Mouse (Mus musculus) T-helper 1 cell (primary cell): Measurements from ENCODE around the gene Dhdds.

Experiments used
- in situ Hi-C: fragments of 300-600 bp; cut with MboI, MseI; formaldehyde crosslinking; loops from one replicate; pipeline ENCODE4 v1.15.1; 2025; ENCODE audit warnings: high pct_unique_total_duplicates

Gene Dhdds

DNA sequence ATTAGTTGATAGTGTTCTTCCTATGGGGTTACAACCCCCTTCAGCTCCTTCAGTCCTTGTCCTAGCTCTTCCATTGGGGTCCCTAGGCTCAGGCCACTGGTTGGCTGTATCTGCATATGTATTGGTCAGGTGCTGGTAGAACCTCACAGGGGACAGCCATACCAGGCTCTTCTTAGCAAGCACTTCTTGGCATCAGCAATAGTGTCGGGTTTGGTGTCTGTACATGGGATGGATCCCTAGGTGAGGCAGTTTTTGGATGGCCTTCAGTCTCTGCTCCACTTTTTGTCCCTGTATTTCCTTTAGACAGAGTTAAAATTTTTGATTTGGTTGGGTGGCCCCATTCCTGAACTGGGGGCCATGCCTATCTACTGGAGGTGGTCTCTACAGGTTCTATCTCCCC, 41.8 kb downstream of the Dhdds start:
- in situ Hi-C loops = no loop called here

DNA sequence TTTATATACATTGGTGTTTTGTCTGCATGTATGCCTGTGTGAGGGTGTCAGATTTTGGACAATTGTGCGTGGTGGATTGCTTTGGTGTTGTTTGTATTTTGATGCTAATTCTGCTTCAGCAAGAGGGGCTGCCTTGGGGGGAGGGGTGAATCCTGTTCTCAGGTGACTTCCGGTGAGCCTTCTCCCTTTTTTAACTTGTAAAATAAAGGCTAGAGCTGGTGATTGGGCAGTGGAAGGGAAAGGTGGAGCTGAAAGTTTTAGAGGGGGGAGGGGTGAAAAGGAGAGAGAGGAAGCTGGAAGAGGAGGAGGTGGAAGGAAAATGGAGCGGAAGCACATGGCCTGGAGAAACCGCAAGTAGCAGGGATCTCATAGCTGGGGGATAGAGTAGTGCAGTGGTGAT, 44.4 kb downstream of the Dhdds start:
- in situ Hi-C loops = no loop called here

DNA sequence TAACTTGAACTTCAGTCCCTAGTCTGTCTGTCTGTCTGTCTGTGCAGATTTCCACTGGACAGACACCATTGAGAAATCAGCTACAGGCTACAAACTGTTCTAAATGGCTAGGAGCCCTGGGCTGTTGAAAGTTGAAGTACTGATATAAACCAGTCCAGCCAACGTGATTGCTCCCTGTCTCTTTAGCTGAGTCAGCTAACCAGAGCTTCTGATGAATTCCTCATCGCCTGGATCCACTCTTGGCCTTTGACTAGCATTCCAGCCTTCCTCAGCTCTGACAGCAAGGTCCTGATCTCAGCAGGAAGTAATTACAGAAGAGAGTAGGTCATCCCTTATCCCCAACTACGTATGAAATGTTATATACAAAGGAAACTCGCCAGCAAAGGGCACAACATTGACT, 54.0 kb downstream of the Dhdds start:
- in situ Hi-C loops = no loop called here

DNA sequence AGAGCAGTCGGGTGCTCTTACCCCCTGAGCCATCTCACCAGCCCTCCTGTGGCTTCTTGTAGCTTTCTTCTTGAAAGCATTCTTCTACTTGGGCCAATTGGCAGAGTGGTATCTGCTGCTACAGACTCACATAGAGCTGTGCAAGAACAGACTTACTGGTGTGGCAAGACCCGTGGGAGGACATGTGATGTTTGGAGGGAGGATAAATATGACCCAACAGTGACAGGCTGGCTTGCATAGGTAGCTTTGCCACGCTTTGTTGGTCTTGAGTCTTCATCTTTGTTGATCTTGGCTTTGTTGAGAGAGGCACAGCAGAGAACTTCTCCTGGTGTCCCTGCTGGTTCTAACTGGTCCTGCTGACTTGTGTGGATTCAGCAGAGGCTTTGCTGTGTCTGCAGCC, 56.9 kb downstream of the Dhdds start:
- in situ Hi-C loops = no loop called here

DNA sequence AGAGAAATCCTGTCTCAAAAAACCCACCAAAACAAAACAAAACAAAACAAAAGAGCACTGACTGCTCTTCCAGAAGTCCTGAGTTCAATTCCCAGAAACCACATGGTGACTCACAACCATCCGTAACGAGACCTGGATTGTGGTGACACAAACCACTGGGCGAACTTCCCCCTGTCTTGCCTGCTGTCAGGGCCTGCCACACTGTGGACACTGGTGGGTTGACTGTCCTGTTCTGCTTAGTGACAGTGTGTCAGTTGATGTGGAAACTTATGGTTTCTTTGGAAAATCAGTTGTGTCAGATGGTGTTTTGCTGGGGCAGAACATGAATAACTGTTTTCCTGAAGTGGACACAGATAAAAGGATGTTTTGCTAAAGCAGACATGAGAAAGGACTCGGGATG, 58.0 kb downstream of the Dhdds start:
- in situ Hi-C loops = no loop called here

DNA sequence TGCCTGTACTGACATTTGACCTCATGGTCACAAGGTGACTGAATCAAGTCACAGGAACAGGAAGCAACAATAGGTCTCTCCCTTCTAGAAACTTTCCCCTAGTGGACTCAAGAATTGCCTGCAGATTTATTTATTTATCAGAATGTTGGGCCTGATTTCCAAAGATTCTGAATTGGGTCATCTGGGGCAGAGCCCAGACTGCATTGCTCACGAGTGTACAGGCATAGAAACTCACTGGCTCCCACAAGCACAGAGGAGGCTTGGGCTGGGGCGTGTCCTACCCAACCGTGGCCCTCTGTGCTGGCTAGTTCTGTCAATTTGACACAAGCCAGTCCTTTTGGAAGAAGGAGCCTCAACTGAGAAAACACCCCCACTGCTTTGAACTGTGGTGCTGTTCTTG, 59.1 kb downstream of the Dhdds start:
- in situ Hi-C loops = no loop called here

DNA sequence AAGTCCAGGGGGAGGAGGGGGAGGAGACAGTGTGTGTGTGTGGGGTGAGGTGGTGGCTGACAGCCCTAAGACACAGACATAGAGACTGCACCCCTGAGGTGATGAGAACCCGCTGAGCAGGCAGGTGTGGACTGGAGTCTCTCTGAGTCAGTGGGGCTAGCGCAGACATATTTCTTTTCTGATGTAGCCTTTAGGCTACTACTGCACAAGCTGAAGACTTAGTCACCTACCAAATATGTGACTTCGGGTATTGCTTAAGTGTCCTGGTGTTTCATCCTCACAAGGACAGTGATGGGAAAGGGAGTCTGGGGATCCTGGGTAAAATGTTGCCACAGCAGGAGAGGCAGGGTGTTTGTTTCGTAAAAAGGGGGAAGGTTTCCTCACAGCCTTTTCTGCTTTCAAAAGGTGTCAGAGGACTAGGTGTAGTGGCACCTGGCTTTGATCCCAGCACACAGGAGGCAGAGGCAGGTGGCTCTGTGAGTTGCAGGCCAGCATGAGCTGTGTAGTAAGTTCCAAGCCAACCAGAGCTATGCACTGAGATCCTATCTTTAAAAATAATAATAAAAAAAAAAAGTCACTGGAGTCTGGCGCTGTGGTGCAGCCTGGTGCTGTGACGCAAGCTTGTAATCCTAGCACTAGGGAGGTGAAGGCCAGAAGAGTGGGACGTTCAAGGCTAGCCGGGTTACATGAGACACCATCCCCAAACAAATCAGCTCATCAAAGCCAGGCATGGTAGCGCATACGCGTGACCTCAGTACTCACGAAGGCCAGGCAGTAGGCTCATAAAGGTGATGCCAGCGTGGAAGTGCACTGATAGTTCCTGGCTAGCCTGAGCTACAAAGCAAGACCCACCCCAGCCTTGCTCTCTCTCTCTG, 60.1 kb downstream of the Dhdds start:
- in situ Hi-C loops = no loop called here

DNA sequence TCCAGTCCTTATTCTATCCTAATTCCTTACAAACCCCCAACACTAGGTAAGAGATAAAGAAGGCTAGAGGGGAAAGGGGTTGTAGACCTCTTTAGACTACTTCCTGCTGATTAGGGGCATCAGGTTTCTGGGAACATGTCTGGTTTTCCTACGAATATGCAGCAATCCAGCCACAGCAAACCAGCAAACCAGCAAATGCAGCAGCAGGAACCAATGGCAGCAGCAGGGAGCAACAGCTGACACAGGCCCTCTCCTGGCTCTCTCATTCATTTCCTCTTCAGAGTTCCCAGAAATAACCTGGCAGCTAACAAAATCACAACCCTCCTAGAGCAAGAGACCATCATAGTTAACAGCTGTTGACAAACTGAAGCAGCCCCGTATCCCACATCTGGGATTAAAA, 62.6 kb downstream of the Dhdds start:
- in situ Hi-C loops = no loop called here

DNA sequence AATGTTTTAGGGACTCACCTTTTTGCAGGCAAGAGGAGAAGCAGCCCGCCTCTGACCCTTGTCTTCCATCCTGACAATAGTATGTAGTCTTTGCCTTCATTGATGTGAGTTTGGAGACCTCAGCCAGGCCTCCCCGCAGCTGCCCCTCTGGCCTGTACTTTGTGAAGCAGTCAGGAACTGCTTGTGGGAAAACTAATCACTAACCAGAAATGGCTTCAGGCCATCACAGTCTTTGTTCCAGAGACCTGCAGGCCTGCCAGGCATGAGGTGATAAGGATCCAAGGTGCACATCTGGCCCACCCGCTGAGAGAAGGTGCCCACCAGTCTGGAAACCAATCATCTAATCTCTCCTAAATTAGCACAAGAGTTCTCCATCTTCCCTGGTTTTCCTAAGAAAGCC, 68.9 kb downstream of the Dhdds start:
- in situ Hi-C loops = no loop called here

DNA sequence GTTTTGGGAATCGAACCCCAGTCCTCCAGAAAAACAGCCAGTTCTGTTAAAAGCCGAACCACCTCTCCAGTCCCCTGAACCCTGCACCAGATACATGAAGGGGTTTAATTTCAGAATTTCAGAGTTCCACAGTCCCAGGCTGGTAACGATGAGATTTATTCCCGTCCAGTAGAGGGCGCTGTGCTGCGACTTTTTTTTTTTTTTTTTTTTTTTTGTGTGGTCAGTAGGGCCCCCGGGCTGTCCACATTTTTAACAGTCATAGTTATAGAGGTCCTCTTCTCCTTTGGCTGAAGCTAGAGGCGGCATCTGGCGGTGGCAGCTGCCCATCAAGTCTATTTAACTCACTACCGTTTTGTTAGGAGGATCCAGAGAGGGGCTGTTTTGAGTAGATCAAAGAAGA, 69.4 kb downstream of the Dhdds start:
- in situ Hi-C loops = no loop called here

DNA sequence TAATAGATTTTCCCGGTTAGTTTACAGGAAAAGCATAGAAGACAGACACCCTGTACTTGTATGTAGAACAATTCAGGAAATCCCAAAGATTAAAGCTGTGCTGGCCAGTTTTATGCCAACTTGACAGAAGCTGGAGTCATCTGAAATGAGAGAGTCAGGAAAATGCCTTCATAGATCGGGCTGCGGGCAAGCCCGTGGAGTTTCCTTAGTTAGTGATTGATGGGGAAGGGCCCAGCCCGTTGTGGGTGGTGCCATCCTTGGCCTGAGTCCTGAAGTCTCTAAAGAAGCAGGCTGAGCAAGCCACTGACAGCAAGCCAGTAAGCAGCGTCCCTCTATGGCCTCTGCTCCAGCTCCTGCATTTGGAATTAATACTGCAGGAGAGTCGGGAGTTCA, 71.4 kb downstream of the Dhdds start:
- in situ Hi-C loops = no loop called here

DNA sequence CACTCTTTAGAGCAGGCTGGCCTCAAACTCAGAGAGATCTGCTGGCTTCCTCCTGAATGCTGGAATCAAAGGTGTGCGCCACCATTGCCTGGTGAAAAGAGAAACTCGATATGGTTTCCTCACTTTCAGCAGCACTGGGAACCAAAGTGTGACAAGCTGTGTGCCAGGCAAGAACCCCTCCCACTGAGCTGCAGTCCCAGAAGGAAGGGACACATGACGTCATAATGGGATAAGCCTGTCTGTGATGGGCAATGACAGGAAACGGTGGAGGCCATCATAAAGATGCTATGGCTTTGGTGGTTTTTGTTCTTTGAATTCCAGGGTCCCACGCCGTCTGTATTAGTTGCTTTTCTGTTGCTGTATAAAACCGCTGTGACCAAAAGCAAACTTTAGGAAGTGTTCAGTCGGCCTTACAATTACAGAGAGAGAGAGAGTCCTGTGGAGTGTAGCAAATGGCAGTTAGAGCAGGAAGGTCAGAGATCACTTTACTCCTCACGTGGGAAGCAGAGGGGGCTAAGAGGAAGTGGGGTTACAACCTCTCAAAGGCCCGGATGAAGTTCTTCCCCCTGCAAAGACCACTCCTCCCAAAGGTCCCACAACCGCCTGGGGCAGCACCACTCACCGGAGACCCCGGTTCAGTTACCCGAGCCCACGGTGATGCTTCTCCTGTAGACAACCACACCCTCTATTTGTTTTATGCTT, 72.0 kb downstream of the Dhdds start:
- in situ Hi-C loops = no loop called here

DNA sequence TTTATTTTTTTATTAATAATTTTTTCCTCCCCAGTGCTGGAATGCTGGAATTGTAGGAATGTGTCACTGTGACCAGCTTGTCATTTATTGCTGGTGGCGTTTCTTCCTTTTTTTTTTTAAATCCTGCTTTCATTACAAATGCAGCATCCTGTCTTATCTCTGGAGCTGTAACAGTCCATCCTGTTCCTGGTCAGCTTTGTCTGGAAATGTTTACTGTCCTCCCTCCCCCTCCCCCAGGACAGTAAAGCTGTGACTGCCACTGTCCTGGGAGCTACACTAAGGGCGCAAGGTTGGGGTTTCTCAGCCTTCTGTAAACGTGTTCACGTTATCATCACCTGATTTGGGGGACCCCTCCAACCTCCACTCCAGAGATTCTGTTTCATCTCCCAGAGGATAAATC, 75.5 kb downstream of the Dhdds start:
- in situ Hi-C loops = no loop called here

DNA sequence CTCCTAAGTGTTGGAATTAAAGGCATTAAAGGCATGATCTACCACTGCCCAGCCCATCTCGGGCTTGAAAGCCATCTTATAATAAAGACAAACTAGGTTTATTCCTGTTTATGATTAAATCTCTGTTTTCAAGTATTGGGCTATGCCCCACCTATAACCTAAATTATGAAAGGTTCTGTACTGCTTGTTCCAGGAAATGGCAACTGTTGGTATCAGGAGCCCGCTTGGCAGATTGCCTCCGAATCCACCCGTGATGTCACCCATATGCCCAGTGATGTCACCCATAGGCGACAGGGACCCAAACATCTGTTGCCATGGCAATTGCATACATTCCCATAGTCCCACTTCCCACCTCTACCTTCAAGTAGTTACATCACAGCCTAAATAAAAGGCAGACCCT, 77.0 kb downstream of the Dhdds start:
- in situ Hi-C loops = no loop called here
